Mouse (Mus musculus): ENCODE measurements around the gene Stab2. TPM values are rescaled to one million over a fixed set of nuclear protein-coding genes. Genes with fewer than 3 reads are reported as not detected.

Gene Stab2
- under 1 TPM; 0.18 to 0.38 TPM for total RNA-seq (2021)
- long read RNA-seq, experiment 1, partial matches to known transcripts, result 1 of 2 reads
- long read RNA-seq, experiment 1, other reads (novel, unspliced or antisense), result 1 of 2 reads
- long read RNA-seq, experiment 2, result 0 reads

GRCm38 (mm10) chr10:87007385-87008214, at the start of gene Stab2:
Stab2 (minus strand) TSS chr10:87008025.
- no peak for DNase-seq (ENCODE audit: low spot score in 2 of 2)

DNA sequence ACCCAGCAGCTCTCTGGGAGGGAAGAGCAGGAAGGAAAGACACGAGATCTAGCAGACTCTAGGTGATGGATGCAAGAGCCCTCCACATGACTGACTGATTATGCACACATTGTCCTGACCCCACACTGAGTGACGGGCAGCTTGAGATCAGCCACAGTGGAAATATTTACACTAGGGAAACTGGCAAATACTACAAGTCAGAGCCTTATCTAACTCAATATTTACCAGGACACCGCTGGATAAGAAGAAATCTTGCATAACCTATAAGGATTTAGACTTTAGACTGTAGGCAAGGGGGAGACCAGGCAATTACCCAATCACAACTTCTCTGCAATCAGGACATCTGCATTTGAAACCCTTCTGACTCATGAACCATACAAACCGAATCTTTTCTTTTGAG, 43.9 kb upstream of the Stab2 start:
- no peak for DNase-seq (ENCODE audit: low spot score in 2 of 2)

DNA sequence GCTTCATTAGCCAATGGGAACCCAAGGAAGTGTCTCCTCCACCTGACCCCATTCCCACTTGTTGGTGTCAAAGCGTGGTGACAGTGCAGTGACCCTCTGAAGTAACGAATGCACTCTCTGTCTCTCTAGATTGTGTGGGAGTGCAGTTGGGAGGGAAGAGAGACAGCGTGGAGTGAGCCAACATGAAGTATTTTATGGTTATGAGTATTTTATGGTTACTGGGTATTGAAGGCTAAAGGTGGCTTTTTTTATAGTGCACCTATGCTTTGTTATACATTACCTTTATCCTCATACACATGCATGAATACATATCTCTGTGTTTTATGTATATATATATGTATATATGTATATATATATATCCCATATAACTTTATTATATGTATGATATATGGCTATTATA, 41.4 kb upstream of the Stab2 start:
- no peak for DNase-seq (ENCODE audit: low spot score in 2 of 2)

DNA sequence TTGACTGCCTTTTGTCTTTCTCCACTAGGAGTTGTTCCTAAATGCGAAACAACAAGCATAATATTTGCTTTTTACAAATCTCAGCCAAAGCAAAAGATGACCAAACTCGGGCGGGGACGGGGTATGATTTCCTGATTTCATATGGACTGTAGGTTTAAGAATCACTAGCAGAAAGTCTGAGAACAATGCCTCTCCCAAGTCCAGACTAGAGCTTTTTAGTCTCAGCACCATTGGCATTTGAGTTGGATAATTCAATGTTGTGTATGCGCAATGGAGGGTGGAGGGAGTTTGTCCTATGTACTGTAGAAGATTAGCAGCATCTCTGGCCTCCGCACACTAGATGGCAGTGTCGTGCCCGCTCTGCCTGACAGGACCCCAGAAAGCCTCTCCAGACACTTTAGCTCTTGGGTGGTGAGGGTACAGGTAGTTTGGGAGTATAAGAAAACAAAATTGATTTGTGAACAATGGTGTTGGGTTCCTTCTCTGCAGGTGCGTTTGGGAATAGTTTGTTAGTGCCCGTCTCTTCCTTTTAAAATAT, 39.2 kb upstream of the Stab2 start:
- DNase-seq (ENCODE audit: low spot score in 2 of 2), result no peak

DNA sequence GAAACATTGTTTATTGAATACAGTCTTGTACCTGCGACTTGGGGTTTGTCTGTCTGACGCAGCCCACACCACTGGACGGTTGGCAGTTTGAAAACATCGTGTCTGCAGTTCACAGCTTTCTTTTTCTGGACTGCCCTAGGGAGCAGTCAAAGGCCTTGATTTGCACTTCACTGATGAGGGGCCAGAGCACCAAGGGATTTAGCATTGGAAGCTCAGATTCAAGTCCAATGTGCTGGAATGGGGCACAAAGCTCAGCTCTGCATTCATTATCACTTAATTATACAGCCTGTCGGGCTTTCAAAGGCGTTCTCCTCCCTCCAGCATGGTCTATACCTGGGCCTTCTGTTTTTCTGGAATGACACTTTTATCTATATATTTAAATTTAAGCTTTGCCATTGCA, 38.6 kb upstream of the Stab2 start:
- DNase-seq (ENCODE audit: low spot score in 2 of 2), result no peak

DNA sequence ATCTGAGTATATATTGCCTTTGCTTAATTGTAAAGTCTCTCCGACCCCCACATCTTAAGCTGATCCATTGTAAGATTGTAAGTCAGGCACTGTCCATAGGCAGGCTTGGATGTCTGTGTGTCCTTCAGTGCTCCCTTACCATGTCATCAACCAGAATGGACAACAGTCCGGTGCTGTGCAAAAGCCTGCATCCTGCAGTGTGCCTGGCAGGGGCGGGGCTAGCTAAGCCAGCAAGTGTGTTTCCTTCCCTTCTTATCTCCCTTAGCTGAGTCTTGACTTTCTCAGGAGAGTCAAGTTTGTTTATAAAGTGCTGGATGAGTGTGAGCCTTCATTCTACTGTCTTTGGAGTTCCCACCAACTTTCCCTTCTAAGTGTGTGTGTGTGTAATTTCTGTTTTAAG, 37.4 kb upstream of the Stab2 start:
- no peak for DNase-seq (ENCODE audit: low spot score in 2 of 2)

DNA sequence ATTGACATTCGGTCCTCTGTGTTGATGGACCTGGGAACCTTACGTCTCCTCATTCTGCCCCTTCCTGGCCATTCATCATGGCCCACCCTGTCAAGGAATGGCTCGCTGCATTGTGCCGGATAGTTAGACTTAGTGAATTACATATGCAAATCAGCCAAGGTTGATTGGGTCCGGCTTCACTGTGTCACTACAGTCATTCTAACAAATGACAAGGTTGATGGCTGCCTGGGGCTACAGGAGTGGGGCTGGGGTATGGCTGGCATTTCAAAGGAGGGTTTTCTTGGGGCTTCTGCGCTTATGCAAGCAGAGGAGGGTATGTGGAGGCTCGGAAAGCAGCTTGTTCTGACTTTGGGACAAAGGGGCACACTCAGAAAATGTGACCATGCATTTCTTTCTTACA, 33.4 kb upstream of the Stab2 start:
- DNase-seq (ENCODE audit: low spot score in 2 of 2), result no peak

DNA sequence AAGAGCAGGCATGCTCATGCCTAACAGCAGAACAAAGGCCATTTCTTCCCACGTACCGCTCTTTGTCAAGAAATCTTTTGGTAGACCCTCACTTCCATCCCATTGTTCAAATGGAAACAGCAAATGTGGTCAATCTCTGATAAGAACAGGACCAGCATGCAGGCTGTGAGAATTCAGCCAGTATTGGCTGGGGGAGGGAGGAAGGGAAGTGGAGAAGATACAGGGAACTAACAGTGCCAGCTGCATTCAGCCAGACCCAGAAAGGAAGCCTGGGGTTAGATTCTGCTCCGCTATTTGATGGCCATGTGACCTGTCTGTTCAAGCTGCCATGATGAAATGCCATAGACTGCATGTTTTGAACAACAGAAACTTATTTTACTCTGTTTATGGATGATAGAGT, 32.0 kb upstream of the Stab2 start:
- no peak for DNase-seq (ENCODE audit: low spot score in 2 of 2)

DNA sequence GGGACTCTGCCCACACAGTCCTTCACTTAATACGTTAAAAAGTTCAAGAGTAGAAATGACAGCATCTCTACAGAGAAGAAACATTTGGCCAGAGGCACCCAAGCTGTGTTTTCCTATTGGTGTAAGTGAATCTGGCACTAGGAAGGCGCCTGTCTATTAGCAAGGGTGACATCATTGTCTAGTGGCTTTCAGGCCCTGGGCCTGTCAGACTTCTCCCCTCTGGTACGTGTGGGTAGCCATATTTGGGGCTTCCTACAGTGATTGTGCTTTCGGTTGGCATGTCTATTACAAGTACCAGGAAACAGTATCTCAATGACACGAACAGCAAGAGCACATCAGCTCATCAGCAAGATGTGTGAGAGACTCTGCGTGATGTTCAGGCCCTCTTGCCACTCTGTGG, 31.5 kb upstream of the Stab2 start:
- no peak for DNase-seq (ENCODE audit: low spot score in 2 of 2)

- DNase-seq (ENCODE audit: low spot score in 2 of 2), result no peak
Observed at GRCm38 (mm10) chr10:87037062-87037461, 29.2 kb upstream of the Stab2 start.

DNA sequence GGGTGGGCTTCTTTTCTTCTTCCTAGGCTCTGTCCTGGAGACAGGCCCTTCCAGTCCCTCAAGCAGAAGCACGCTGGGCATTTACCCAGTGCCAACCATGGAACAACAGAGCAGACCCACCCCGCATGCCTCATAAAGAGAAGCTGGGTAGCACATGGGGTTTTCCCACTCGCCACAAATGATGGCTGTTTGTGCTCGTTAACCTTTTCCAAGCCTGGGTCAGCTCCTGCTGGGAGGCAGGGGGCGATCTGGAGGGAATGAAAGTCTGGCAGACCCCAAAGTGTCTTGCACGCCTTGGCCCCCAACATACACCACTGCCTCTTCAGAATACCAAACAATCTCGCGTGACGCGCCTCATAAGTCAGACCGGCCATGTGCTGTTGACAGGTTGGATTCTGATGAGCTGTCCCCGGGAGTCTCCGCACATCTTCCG, 28.5 kb upstream of the Stab2 start:
- DNase-seq (ENCODE audit: low spot score in 2 of 2), result peak in 1 of 2 experiments; percentile 8

- DNase-seq (ENCODE audit: low spot score in 2 of 2), result peak; percentile 16 to 51
Observed at GRCm38 (mm10) chr10:87035866-87036265, 28.0 kb upstream of the Stab2 start.

- DNase-seq (ENCODE audit: low spot score in 2 of 2), result no peak
Observed at GRCm38 (mm10) chr10:87032768-87033167, 24.9 kb upstream of the Stab2 start.

DNA sequence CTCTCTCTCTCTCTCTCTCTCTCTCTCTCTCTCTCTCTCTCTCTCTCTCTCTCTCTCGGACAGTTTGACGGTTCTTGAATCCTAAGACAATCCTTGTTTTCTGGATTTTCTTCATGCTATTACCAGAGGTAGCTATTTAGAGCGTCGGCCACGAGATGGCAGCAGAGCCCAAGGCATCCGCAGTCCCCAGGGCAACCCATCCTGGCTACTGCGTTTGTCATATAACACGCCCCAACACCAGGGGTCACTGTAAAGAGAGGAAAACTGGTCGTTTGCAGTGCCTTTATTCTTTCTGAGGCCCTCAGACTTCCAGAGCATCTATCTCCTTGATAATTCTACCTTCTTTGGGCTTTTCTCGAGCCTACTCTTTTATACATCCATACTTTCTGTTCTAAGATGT, 17.1 kb upstream of the Stab2 start:
- peak; percentile 78 to 90 for DNase-seq (ENCODE audit: low spot score in 2 of 2)

DNA sequence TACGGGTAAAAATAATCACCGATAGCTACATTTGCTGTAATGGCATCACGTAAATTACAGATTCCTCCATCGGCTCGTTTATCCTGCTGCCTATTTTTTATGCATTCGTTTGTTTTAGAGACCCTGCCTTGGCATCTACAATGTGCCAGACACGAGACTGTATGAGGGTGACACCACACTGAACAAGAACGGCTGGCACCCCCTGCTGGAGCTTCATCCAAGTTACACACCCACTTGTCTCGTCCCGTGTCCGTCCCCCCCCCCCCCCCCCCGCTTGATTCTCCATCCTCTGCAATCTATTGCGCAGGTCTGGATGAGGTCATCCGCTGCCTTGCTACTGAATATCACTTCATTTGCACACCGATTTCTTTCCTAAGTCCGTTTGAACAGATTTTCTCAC, 12.9 kb upstream of the Stab2 start:
- peak; percentile 37 to 49 for DNase-seq (ENCODE audit: low spot score in 2 of 2)

- no peak for DNase-seq (ENCODE audit: low spot score in 2 of 2)
Observed at GRCm38 (mm10) chr10:87018876-87019275, 11.1 kb upstream of the Stab2 start.

- no peak for DNase-seq (ENCODE audit: low spot score in 2 of 2)
Observed at GRCm38 (mm10) chr10:87016151-87016692, 8.4 kb upstream of the Stab2 start.

DNA sequence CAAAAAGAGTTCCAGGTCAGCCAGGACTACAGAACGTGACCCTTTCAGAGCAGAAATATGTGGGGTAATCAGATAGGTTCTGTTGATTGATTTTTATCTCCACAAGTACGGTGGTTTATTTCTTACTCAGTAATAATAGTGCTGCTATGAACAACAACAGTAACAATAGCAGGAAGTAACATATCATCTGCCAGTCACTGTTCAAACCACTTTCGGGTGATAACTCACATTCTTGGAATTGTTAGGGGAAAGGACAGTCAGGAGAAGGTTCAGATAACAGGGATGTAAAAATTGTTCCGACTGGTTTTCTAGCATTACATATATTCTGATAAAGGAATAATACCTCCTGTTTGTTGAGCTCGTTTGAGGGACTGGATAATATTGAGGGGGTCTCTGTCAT, 7.6 kb upstream of the Stab2 start:
- no peak for DNase-seq (ENCODE audit: low spot score in 2 of 2)

DNA sequence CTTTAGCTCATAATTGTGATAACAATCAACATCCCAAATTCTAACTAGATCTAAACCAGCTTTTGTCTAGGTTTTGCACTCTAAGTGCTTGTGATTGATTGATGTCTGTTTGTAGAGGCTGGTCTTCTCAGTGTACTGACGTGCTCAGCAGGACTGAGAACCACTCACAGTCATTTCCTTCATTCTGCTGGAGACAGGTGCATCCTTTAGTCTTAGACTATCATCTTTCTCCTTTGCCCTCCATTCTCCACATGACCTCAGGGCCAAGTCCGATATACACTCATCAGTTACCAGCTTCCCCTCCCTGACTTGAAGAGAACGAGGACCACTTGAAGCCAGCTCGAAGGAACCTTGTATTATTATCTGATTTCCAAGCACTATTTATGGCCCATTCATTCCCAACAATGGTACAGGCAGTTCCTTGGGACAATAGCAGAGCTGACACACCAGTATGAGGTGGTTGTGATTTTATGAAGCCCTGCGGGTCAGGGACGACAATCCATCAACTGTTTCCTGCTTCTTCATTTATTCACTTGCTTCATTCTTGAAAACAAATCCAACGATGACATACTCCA, 6.7 kb upstream of the Stab2 start:
- no peak for DNase-seq (ENCODE audit: low spot score in 2 of 2)

DNA sequence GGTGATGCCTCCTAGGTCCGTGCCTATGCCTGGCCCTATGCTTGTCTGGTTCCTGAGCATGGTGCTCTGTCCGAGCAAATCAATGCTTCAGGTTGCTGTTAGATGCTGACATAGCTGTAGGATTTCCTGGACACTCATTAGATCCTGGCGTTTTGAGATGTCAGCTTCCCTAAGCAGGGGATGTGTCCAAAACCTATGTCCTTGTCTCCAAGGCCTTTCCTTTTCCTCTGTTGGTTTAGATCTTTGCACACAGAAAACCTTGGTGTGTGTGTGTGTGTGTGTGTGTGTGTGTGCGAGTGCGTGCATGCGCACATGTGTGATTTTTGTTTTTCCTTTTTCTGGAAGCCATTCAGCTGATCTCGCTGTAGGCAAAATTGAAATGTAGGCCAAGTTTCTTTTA, 4.3 kb upstream of the Stab2 start:
- no peak for DNase-seq (ENCODE audit: low spot score in 2 of 2)

DNA sequence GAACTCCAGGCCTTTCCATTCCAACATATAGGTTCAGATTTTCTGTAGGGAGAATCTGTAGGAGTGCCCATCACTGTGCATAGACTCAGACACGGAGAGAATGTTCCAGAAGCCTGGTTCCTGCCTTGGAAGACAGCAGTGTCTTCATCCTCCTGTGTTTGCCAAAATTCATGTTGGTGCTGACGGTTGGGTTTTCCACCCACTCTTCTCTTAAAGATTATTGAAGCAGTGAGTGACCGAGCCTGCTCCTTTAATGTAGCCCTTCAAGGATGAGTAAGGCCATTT, 332 bp upstream of the Stab2 start:
- no peak for DNase-seq (ENCODE audit: low spot score in 2 of 2)

DNA sequence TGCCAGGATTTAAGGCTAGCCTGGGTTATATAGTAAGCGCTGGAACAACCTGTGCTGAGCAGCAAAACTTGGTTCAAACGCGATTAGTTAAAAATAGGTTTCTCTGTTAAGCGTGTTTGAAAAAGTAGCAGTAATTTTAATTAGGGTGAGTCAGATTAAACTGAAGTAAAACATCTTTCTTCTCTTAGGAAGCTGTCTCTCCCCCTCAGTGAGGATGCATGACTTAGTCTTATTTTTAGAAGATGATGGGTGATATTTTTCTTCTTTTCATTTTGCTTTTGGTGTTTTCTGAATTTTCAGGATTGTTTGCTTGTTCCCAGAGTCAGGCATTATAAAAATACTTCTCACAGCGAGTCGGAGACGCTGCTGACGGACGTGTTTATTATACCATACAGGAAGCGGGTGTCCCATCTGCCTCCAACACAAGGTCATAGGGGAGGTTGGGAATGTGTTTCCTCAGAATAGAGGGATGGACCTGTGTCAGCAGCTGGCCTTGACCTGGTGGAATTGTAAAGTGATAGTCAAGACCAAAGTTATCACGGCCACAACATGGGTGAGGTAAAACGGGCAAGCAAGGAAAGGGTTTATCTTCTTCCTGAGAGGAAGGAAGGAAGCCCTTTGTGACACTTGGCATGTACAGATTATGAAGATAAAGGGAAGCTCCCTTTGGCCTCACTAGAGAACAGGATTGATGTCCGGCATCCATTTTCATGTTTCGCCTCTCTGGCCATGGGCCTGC, 15.4 kb downstream of the Stab2 start:
- no peak for DNase-seq (ENCODE audit: low spot score in 2 of 2)

Measured in layer of hippocampus, postnatal 14 days (tissue).